Mouse (Mus musculus) forebrain, postnatal 0 days (tissue): ENCODE results near the gene Zbtb20. TPM values are rescaled to one million over a fixed set of nuclear protein-coding genes. Genes with fewer than 3 reads are reported as not detected.

Experiments used
- ATAC-seq: fragments of 200-750 bp; cut with Nextera tagmentation; 2 replicates; pipeline ENCODE4 v1.8.0; 2017; ENCODE audit warnings: mild to moderate bottlenecking, moderate library complexity
- DNase-seq: peaks from one replicate; pipeline ENCODE4 v3.0.0-alpha.2; 2015
- H3K27ac ChIP-seq: fragments of 300-500 bp; sonication (generic); 2 replicates; pipeline ENCODE4 v1.5.1; 2014; ENCODE audit warnings: low read depth, mild to moderate bottlenecking, antibody characterized with exemption, low read length, moderate library complexity, mixed read lengths
- H3K27me3 ChIP-seq: fragments of 300-500 bp; sonication (generic); 2 replicates; pipeline ENCODE4 v1.6.1; 2014; ENCODE audit warnings: mild to moderate bottlenecking, low read length, mixed read lengths; ENCODE audit not compliant: insufficient read depth
- H3K36me3 ChIP-seq: fragments of 300-500 bp; sonication (generic); 2 replicates; pipeline ENCODE4 v1.6.1; 2014; ENCODE audit warnings: mild to moderate bottlenecking, moderate library complexity; ENCODE audit not compliant: insufficient read depth
- H3K4me1 ChIP-seq: fragments of 300-500 bp; sonication (generic); 2 replicates; pipeline ENCODE4 v1.6.1; 2014; ENCODE audit warnings: antibody characterized with exemption; ENCODE audit not compliant: insufficient read depth
- H3K4me2 ChIP-seq: fragments of 300-500 bp; sonication (generic); 2 replicates; pipeline ENCODE4 v1.6.1; 2014; ENCODE audit warnings: low read depth, mild to moderate bottlenecking, moderate library complexity
- H3K4me3 ChIP-seq: fragments of 300-500 bp; sonication (generic); 2 replicates; pipeline ENCODE4 v1.5.1; 2014; ENCODE audit warnings: low read depth, low read length, mixed read lengths
- H3K9ac ChIP-seq: fragments of 300-500 bp; sonication (generic); 2 replicates; pipeline ENCODE4 v1.6.1; 2014; ENCODE audit warnings: mild to moderate bottlenecking
- H3K9me3 ChIP-seq: fragments of 300-500 bp; sonication (generic); 2 replicates; pipeline ENCODE4 v1.6.1; 2016; ENCODE audit warnings: low read length
- CTCF ChIP-seq: sonication (generic); IDR thresholded peaks from 2 replicates; pipeline ENCODE4 v1.5.1; 2016; ENCODE audit warnings: antibody characterized with exemption, control low read depth, low read depth
- WGBS: fragments of 180-500 bp; shearing (Covaris S2); extraction: QIAGEN DNeasy Blood & Tissue Kit; methylation state at CpG from one replicate; pipeline ENCODE4 v1.1.7; 2014; 5-methylcytosine and 5-hydroxymethylcytosine counted together
- polyA plus RNA-seq: library from polyadenylated mRNA; unstranded; fragments of >200 nt; fragmentation: Nextera tagmentation; extraction: Ambion mirVana; gene quantifications from 2 replicates; pipeline ENCODE4 v1.2.1, GENCODE M21; 2015
- total RNA-seq: library from RNA; depleted of rRNA; stranded (reverse); fragments of >200 nt; gene quantifications from 2 replicates; pipeline ENCODE4 v1.2.3, GENCODE M21; 2014

Gene Zbtb20
- total and polyA plus RNA-seq, 2 experiments from 2014 or later, result 63.4 to 90.9 TPM

DNA sequence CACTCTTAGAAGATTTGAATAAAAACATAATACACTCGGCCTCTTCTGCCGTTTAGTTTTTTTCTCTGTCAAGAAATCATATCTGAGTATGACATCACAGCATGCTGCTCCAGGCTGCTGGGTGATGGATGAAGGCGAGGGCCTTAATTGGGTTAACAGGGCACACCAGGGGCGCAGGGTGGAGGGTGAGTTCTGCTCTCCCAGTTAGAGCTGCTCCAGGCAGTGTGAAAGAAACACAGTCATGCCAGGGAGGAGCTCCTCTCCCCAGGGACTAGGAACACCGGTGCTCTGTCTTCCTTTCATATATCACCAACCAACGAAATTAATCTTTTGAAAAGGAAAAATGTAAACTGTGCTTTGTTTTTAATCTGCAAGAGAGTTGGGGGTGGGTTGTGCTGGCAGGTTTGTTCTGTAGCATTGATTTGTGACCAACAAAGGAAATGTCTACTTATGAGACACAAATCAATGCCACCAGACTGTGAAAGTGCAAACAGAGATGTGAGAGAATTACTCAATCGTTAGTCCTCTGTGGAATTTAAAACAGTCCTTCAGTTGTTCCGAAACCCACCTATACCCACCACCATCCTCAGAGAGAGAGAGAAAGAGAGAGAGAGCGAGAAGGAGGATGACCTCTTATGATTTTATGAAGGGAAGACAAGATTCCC lies 673.9 kb downstream of the Zbtb20 start:
- Histone ChIP-seq H3K27ac (no peak overlapping the region), H3K36me3 (no peaks in the 10 kb centered on the region; the same call in 1 of the 2 replicates), H3K4me1 (peaks cover 7% of the 10 kb centered on the region; the same call in 1 of the 2 replicates), H3K4me2 (no peak overlapping the region), H3K27me3 (no peaks in the 10 kb centered on the region), H3K9me3 (no peaks in the 10 kb centered on the region), H3K9ac (no peak overlapping the region), H3K4me3 (no peak overlapping the region)
- TF ChIP-seq CTCF, result no peak
- 34% methylated on average over 9 of the region's 9 CpGs for WGBS
- peak; percentile 7 for DNase-seq
- peak; percentile 39; the same call in 1 of the 2 replicates for ATAC-seq

DNA sequence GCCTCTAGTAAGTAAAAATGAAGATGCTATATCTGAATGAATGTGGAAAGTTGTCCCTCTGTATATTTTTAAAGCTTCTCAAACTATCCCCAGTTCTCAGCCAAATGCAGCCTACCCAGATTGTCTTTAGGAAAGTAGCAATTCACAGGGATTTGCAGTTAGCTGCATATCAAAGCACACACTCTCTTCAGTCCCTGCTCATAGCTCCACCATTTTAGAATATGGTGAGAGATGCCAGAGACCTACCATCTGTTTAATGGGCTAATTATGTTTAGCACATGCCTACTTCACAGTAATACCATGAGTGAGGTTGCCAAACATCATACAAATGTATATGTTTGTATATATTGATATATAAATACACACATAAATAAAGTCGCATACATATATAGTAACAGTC lies 676.8 kb downstream of the Zbtb20 start:
- 79% methylated on average over 1 of the region's 1 CpGs for WGBS
- DNase-seq, result peak; percentile 31
- Histone ChIP-seq H3K4me1 (peaks cover 7% of the 10 kb centered on the region; the same call in 1 of the 2 replicates), H3K9me3 (no peaks in the 10 kb centered on the region), H3K27me3 (no peaks in the 10 kb centered on the region), H3K9ac (no peak overlapping the region), H3K4me3 (no peak overlapping the region), H3K4me2 (no peak overlapping the region), H3K36me3 (no peaks in the 10 kb centered on the region), H3K27ac (no peak overlapping the region)
- peak; percentile 56 for ATAC-seq
- TF ChIP-seq CTCF, result no peak

DNA sequence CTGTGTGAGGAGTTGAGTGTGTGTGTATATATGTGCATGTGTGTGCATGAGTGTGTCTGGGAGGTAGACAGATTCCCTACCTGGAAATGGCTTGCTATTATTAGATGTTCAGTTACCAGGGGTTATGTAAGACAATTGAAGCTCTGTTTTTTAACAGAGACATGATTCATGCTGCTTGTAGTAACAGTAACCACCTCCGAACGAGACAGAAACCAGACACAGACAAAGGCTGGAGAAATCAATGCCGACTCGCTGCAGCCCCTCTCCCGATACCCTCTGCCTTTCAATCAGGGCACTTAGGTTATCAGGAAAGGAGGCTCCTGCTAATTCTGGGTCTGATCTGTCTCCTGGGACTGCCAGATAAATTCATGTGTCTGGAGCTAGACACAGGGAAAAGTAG lies 681.7 kb downstream of the Zbtb20 start:
- Histone ChIP-seq H3K4me1 (no peaks in the 10 kb centered on the region), H3K9me3 (no peaks in the 10 kb centered on the region), H3K4me3 (no peak overlapping the region), H3K4me2 (no peak overlapping the region), H3K27ac (peak overlapping the region; percentile 73), H3K36me3 (no peaks in the 10 kb centered on the region), H3K9ac (0 out of 2 replicates have a peak overlapping the region, but pooled peaks have one; percentile 28), H3K27me3 (no peaks in the 10 kb centered on the region)
- no peak for DNase-seq
- no peak for TF ChIP-seq CTCF
- peak; percentile 71 for ATAC-seq
- 31% methylated on average over 5 of the region's 5 CpGs for WGBS

DNA sequence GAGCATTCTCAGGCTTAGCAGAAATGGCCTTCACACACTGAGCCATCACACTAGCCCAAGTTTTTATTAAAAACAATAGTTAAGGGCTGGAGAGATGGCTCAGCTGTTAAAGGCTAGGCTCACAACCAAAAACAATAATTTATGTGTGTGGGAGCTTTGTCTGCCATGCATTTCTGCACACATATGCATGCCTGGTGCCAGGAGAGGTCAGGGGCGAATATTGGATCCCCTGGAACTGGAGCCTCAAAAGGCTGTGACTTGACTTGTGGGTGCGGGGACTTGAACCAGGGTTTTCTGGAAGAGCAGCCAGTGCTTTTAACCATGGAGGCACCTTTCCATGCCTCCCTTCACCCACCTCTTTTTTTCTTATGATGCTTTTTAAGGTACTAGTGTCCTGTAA lies 685.6 kb downstream of the Zbtb20 start:
- H3K9ac ChIP-seq, result no peak overlapping the region
- no peak for DNase-seq
- WGBS, result 98% methylated on average over 2 of the region's 2 CpGs
- no peak overlapping the region for H3K4me2 ChIP-seq
- H3K4me1 ChIP-seq, result no peaks in the 10 kb centered on the region
- no peak overlapping the region for H3K4me3 ChIP-seq
- no peaks in the 10 kb centered on the region for H3K36me3 ChIP-seq
- TF ChIP-seq CTCF, result no peak
- no peak overlapping the region for H3K27ac ChIP-seq
- ATAC-seq, result no peak
- H3K27me3 ChIP-seq, result no peaks in the 10 kb centered on the region
- no peaks in the 10 kb centered on the region for H3K9me3 ChIP-seq

DNA sequence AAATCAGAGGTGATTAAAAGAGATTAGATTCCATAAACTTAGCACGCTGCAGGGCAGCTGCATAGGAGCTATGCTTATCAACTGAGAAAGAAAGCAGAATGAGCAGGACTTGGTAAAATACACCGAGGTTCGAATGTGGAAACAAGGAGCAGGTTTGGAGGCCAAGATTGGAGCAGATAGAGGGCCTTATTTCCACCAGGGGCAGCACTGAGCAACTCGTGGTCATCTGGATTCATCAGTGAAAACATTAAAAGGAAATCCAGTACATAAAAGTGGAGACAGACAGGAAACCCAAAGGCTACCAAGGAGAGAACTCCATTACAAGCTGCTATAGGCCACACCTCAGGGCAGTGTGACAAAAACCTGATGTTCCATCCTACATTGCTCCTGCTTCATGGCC lies 686.3 kb downstream of the Zbtb20 start:
- peak; percentile 41 for TF ChIP-seq CTCF
- WGBS, result 82% methylated on average over 4 of the region's 4 CpGs
- H3K27me3 ChIP-seq, result no peaks in the 10 kb centered on the region
- H3K9me3 ChIP-seq, result no peaks in the 10 kb centered on the region
- no peaks in the 10 kb centered on the region for H3K4me1 ChIP-seq
- no peak overlapping the region for H3K27ac ChIP-seq
- ATAC-seq, result no peak
- no peak overlapping the region for H3K4me2 ChIP-seq
- H3K36me3 ChIP-seq, result no peaks in the 10 kb centered on the region
- no peak for DNase-seq
- H3K9ac ChIP-seq, result no peak overlapping the region
- H3K4me3 ChIP-seq, result no peak overlapping the region

DNA sequence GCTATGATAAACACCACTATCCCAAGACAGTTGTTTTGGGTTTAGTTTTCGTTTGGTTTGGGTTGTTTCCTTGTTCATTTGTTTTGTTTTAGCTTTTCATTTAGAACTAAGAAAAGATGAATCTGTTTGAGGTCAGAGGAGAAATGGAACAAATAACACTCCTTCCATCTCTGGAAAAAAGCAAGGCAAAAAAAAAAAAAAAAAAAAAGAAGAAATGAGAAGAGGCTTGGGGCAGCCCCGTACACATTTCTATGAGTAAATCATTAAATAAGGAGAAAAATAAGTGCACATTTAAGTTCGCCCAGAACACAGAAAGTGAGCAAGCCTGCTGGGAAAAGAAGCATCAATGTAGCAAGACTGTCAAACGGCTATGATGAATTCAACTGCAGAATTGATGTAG lies 690.2 kb downstream of the Zbtb20 start:
- Histone ChIP-seq H3K27me3 (no peaks in the 10 kb centered on the region), H3K4me2 (no peak overlapping the region), H3K36me3 (peaks cover 8% of the 10 kb centered on the region; the same call in 1 of the 2 replicates), H3K27ac (no peak overlapping the region), H3K4me3 (no peak overlapping the region), H3K9me3 (no peaks in the 10 kb centered on the region), H3K4me1 (no peaks in the 10 kb centered on the region), H3K9ac (no peak overlapping the region)
- DNase-seq (no peak), ATAC-seq (no peak)
- 83% methylated on average over 4 of the region's 4 CpGs for WGBS
- TF ChIP-seq CTCF, result no peak

DNA sequence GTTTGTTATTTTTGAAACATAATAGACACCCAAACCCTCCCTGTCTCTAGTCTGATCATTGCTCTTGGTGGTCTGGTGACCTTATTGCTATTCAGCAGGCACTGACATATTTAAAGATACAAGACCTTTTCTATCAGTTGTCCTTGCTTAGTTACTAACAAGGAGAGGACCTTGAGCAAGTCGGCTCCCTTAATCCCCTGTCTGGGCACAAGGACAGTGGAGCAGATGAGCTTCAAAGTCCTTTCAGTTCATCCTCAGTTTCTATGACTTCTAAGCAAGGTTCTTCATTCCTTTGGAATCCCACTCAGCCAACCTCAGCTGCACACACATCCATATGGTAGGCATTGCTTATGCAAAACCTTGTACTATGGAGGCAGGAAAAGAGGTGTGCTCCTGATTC lies 690.8 kb downstream of the Zbtb20 start:
- H3K9ac ChIP-seq, result no peak overlapping the region
- no peak overlapping the region for H3K27ac ChIP-seq
- TF ChIP-seq CTCF, result no peak
- ATAC-seq (no peak), DNase-seq (no peak)
- no peaks in the 10 kb centered on the region for H3K27me3 ChIP-seq
- H3K9me3 ChIP-seq, result no peaks in the 10 kb centered on the region
- no peak overlapping the region for H3K4me2 ChIP-seq
- no peak overlapping the region for H3K4me3 ChIP-seq
- peaks cover 9% of the 10 kb centered on the region; the same call in 1 of the 2 replicates for H3K36me3 ChIP-seq
- H3K4me1 ChIP-seq, result no peaks in the 10 kb centered on the region
- WGBS, result 72% methylated on average over 1 of the region's 1 CpGs
